Comparison of ENCODE assay signal across 1 mouse cellular context in the genomic region with DNA sequence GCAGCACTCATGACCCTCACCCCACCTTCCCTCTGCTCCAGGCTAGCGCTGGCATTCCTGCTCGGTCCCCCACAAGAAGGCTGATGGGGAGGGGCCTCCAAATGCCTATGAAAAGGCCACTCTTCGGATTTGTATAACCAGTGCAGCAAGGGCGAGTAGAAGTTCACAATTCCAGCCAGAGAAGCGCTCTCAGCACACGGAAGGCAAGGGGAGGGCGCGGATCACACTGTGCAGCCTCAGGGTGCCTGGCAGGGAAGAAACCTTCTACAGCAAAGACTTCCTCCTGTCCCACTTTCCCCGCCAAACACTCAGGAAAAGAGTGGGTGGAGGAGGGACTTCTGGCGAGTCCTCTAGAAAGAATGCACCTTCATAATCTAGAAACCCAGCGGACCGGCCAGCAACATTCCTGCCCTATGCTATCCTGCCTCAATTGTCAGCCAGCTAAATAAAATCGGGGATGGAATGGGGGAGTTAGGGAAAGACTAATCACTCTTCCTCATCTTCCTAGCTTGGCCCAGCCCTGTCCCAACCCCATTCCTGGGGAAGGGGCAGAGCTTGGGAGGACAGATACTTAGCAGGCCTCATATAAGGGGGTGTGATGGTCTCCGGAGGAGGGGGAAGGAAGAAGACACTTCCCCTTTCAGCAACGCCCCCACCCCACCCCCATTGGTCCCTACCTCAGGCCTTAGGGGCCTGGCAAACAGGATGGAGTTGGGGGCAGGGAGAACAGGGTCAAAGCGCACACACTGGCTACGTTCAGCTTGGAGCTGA.
TF ChIP-seq lines count a peak whose summit lies in the region.

No protein-coding gene starts in this region.

TF ChIP-seq in MEL, 35 proteins besides CTCF, POLR2A, EP300 and RAD21:
- no peak for TF ChIP-seq E2F4 (IDR thresholded peaks at IDR 0.05; ENCODE audit: borderline replicate concordance, low read depth, low read length)
- TF ChIP-seq MXI1 (IDR thresholded peaks at IDR 0.05; ENCODE audit: low read depth, low read length): no peak
- no peak for TF ChIP-seq MAZ (IDR thresholded peaks at IDR 0.05; ENCODE audit: low read depth, low read length)
- TF ChIP-seq ZNF384 (IDR thresholded peaks at IDR 0.05; ENCODE audit: low read depth, low read length): no peak
- TF ChIP-seq GATA1 (IDR thresholded peaks at IDR 0.05; ENCODE audit: low read depth, low read length): no peak
- TF ChIP-seq MAX (IDR thresholded peaks at IDR 0.05; ENCODE audit: low read length): no peak
- TF ChIP-seq NRF1 (IDR thresholded peaks at IDR 0.05; ENCODE audit: insufficient read depth, low read depth, low read length, poor library complexity, severe bottlenecking): no peak
- TF ChIP-seq JUND (IDR thresholded peaks at IDR 0.05; ENCODE audit: low read depth, low read length): no peak
- TF ChIP-seq BHLHE40 (IDR thresholded peaks at IDR 0.05; ENCODE audit: borderline replicate concordance, low read depth, low read length): no peak
- TF ChIP-seq HCFC1 (IDR thresholded peaks at IDR 0.05; ENCODE audit: low read depth, low read length): no peak
- no peak for TF ChIP-seq MAFK (IDR thresholded peaks at IDR 0.05; ENCODE audit: borderline replicate concordance, low read depth, low read length)
- TF ChIP-seq CHD1 (IDR thresholded peaks at IDR 0.05; ENCODE audit: low read depth, low read length): no peak
- no peak for TF ChIP-seq MYC (IDR thresholded peaks at IDR 0.05; ENCODE audit: low read depth, low read length)
- no peak for TF ChIP-seq ZMIZ1 (IDR thresholded peaks at IDR 0.05; ENCODE audit: low read depth, low read length)
- TF ChIP-seq POLR2AphosphoS2 (IDR thresholded peaks at IDR 0.05; ENCODE audit: low read length): no peak
- TF ChIP-seq CHD2 (IDR thresholded peaks at IDR 0.05; ENCODE audit: low read length): no peak
- no peak for TF ChIP-seq MEF2A (IDR thresholded peaks at IDR 0.05; ENCODE audit: extremely low read depth, insufficient replicate concordance, low read depth, low read length, poor library complexity, severe bottlenecking)
- TF ChIP-seq TCF12 (IDR thresholded peaks at IDR 0.05; ENCODE audit: low read depth, low read length): no peak
- TF ChIP-seq USF1 (IDR thresholded peaks at IDR 0.05; ENCODE audit: low read depth, low read length): no peak
- TF ChIP-seq POLR2AphosphoS5 (IDR thresholded peaks at IDR 0.05; ENCODE audit: borderline replicate concordance, low read depth, low read length): no peak
TF ChIP-seq in MEL: peak in this region for 0.
